Mouse (Mus musculus): ENCODE measurements around the gene Tas1r1. TPM values are rescaled to one million over a fixed set of nuclear protein-coding genes. Genes with fewer than 3 reads are reported as not detected.

Tas1r1 gene
- polyA plus RNA-seq (2014; fragmentation: Illumina TruSeq; extraction: RNeasy Lipid Tissue Mini Kit (QIAGEN cat#74804); ENCODE audit: low read depth, low replicate concordance), result not detected

DNA sequence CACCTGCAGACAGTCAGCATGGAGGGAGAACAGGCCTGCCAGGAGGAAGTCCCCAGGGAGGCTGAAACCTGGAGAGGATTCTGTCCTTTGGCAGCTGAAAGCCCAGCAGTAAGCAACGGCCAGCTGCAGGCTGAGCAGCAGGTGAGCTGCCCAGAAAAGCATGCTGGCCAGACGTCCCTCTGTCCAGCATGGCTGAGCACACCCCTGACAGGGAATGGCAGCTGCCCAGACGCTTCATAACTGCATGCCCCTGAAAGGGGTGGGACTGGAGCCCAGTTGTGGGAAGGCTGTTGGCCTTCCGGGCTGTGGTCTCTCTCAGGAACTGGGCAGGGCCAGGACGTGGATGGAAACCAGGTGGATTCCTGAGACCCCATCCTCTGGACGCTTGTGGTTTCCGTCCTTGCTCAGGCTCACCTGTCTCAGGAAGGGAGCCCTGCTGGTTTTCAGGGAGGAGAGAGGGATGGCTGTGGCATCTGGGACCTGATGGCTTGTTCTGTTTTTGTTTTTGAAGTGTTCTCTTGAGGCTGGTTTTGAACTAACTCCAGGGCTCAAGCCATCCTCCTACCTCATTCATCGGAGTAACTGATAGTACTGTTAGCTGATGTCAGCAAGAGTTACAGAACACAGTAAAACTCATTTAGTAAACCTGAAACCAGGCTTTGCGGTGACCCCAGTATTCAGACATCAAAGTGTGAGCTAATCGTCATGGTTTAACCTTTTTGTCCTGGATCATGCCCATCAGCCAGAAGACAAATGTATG, at the start of gene Tas1r1:
Gene Tas1r1 (minus strand): TSS at position 344 of the 760 bp plus-strand sequence.

DNA sequence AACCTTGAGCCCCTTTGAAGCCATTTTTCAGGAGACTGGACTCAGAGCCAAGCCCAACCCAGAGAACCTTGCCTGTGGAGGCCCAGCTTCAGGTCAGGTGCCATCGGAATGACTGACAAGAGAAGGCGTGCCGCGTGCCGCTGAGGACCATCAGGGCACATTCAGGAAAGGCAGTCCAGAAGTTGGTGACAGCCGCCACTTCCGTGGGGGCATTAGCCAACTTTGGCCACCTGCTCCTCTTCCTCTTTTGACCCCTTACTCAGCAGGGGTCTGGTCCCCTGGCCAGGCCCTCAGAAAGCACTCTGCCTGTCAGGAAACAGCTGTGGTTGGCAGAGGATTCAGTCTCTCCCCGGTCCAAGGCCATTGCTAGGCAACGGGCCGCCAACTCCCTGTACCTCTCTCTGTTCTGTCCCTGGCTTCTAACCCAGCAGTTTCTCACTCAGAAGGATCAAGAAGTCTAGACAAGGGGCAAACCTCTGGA, 33.8 kb upstream of the Tas1r1 start, which contains the start of gene Plekhg5:
Gene Plekhg5 (plus strand): TSS at position 378 of the 481 bp plus-strand sequence.

DNA sequence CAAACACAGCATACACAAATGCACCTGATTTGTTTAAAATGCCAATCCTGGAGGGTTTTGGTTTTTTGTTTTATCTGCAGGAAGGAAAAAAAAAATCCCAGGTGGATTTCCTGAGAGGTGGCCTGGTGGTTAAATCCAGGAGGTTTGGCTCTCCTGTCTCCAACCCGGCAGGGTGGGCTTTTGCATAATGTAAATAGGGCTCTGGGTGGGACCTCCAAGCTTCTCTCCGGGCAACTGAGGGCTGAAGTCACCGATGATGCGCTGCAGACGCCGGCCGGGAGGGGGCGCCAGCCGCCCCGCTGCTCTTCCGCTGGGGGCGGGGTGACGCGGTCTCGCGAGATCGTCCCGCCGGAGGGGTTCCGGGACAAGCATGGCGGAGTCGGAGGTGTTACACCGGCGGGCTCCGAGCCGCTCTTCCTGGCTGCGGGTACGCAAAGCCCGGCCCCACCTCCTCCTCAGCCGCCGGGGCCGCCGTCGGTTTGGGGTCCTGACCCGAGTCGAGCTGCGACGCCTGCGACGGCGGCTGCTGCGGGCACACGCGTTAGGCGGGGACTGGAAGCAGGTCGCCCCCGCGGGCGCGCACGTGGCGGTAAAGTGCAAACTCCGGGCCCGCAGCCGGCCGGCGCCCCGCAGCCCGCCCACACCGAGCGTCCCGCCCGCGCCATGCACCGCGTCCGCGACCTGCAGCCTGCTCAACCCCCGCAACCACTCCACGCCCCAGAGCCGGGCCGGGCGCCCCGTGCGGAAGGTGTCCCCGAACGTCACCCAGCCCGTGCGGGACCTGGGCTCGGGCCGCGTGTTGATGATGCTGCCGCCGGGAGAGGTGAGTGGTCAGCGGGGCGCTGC, 840 bp upstream of the Tas1r1 start, which contains the start of gene Nol9:
Gene Nol9 (plus strand): TSS at position 337 of the 846 bp plus-strand sequence.

GRCm38 (mm10) chr4:152027524-152027923, 10.8 kb downstream of the Tas1r1 start, which contains the start of gene Zbtb48:
Gene Zbtb48, minus strand, starts transcription at chr4:152027671.

DNA sequence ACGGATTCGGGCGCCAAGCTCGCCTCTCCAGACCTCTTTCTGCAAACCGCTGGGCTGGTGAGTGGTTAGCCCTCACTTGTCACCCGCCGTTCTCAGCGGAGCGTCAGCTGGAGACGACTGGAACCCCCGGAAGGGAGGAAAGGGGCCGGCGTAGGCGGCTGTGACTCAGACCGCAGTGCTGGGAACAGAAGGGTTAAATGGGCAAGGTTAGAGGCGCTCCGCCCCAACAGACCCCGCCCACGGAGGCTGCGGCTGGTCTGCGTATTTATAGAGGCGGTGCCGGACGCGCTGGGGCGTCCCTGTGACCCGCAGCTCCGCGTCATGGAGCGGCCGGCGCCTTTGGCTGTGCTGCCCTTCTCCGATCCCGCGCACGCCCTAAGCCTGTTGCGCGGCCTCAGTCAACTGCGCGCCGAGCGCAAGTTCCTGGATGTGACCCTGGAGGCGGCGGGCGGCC, 29.7 kb downstream of the Tas1r1 start, which contains the start of gene Klhl21:
Gene Klhl21 (plus strand): TSS at position 182 of the 454 bp plus-strand sequence.

DNA sequence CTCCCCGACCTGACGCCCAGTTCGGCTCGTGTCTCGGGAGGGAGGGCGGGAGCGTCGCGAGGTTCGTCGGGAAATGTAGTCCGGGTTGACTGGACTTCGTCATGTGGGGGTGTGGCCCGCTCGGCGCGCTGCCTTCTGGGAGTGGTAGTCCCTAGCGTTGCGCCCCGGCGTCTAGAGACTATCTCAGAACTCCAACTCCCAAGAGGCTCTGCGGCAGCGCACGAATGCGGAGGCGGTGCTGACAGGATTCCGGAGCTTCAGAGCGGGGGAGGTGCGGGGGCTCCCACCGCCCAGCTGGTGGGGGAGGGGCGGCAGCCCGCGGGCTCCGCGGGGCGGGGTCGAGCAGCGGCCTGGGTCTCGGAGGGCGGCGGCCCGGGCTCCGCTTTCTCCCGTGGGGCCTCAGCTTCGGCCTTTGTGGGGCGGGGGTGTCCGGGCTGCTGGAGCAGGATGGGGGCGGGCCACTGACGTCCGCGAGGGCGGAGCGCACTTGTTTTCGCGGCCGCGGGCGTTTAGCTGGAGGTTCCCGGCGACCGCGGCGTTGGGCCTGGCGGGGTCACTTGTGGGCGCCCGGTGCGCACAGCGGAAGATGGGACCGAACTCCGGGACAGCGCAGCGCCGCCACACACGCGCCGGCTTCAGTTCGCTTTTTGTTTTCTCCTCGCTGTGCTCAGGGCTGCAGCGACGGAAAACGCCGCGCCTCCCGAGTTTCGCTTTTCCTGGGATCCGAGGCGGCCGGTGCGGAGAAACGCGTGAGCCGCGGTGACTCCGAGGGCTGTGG, 42.0 kb downstream of the Tas1r1 start, which contains the start of gene Phf13:
Gene Phf13 (minus strand): TSS at position 86 of the 778 bp plus-strand sequence.

DNA sequence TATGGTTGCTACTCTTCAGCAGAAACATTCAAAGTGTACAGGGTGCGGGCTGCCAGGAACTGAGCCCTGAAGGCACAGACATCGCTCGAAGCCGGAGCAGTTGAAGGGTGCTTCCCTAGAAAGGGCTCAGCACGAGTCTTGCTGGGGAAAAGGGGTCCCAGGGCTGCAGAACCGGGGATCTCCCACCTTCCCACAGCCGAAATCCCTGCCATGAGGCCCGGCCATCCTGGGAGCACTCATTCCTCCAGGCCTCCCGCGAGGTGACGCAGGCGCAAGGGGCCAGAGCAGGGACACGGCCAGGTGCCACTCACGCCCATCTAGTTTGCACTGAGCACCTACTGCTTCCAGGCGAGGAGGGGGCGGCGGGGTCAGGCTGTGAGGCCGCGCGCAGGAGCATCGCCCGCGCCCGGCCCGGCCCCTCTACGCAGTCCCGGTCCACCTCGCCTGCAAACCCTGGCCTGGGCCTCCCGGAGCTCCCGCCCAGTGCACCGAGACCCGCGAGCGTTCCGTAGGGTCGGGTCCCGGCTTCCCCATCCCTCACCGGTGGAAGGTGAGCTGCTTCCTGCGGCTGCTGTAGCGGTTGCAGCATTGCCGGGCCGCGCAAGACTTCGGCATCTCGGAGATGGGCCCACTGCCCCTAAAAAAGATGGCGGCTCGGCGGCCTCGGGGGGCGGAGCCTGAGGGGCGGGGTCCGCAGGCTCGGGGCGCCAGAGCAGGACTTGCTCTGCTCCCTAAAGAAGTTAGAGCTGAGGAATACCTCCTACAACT, 49.8 kb downstream of the Tas1r1 start, which contains the start of gene Thap3:
Gene Thap3 (minus strand): TSS at position 656 of the 768 bp plus-strand sequence.

Other genes starting within 250 kb of the Tas1r1 start
- gene Camta1, start 176.7 kb downstream of the Tas1r1 start, polyA plus RNA-seq (2014; fragmentation: Illumina TruSeq; extraction: RNeasy Lipid Tissue Mini Kit (QIAGEN cat#74804); ENCODE audit: low read depth, low replicate concordance), result 26.9 TPM
- 24.7 TPM for gene Dnajc11, start 104.9 kb downstream of the Tas1r1 start, polyA plus RNA-seq (2014; fragmentation: Illumina TruSeq; extraction: RNeasy Lipid Tissue Mini Kit (QIAGEN cat#74804); ENCODE audit: low read depth, low replicate concordance)
- not detected for gene Thap3, start 49.6 kb downstream of the Tas1r1 start, polyA plus RNA-seq (2014; fragmentation: Illumina TruSeq; extraction: RNeasy Lipid Tissue Mini Kit (QIAGEN cat#74804); ENCODE audit: low read depth, low replicate concordance)
- 3.0 TPM for gene Phf13, start 42.3 kb downstream of the Tas1r1 start, polyA plus RNA-seq (2014; fragmentation: Illumina TruSeq; extraction: RNeasy Lipid Tissue Mini Kit (QIAGEN cat#74804); ENCODE audit: low read depth, low replicate concordance)
- gene Klhl21, start 29.8 kb downstream of the Tas1r1 start, polyA plus RNA-seq (2014; fragmentation: Illumina TruSeq; extraction: RNeasy Lipid Tissue Mini Kit (QIAGEN cat#74804); ENCODE audit: low read depth, low replicate concordance), result 3.1 TPM
- gene Zbtb48, start 10.9 kb downstream of the Tas1r1 start, polyA plus RNA-seq (2014; fragmentation: Illumina TruSeq; extraction: RNeasy Lipid Tissue Mini Kit (QIAGEN cat#74804); ENCODE audit: low read depth, low replicate concordance), result 2.8 TPM
- gene Nol9, start 753 bp upstream of the Tas1r1 start, polyA plus RNA-seq (2014; fragmentation: Illumina TruSeq; extraction: RNeasy Lipid Tissue Mini Kit (QIAGEN cat#74804); ENCODE audit: low read depth, low replicate concordance), result 5.8 TPM
- gene Plekhg5, start 33.9 kb upstream of the Tas1r1 start, polyA plus RNA-seq (2014; fragmentation: Illumina TruSeq; extraction: RNeasy Lipid Tissue Mini Kit (QIAGEN cat#74804); ENCODE audit: low read depth, low replicate concordance), result 0.13 TPM
- not detected for gene Tnfrsf25, start 77.4 kb upstream of the Tas1r1 start, polyA plus RNA-seq (2014; fragmentation: Illumina TruSeq; extraction: RNeasy Lipid Tissue Mini Kit (QIAGEN cat#74804); ENCODE audit: low read depth, low replicate concordance)
- not detected for gene Espn, start 113.8 kb upstream of the Tas1r1 start, polyA plus RNA-seq (2014; fragmentation: Illumina TruSeq; extraction: RNeasy Lipid Tissue Mini Kit (QIAGEN cat#74804); ENCODE audit: low read depth, low replicate concordance)
- gene Hes2, start 120.3 kb upstream of the Tas1r1 start, polyA plus RNA-seq (2014; fragmentation: Illumina TruSeq; extraction: RNeasy Lipid Tissue Mini Kit (QIAGEN cat#74804); ENCODE audit: low read depth, low replicate concordance), result not detected
- gene Acot7, start 139.6 kb upstream of the Tas1r1 start, polyA plus RNA-seq (2014; fragmentation: Illumina TruSeq; extraction: RNeasy Lipid Tissue Mini Kit (QIAGEN cat#74804); ENCODE audit: low read depth, low replicate concordance), result 1.0 TPM
- 0.16 TPM for gene Gpr153, start 235.7 kb upstream of the Tas1r1 start, polyA plus RNA-seq (2014; fragmentation: Illumina TruSeq; extraction: RNeasy Lipid Tissue Mini Kit (QIAGEN cat#74804); ENCODE audit: low read depth, low replicate concordance)